Mouse (Mus musculus) neural tube, embryonic 15.5 days (tissue): ENCODE results near the gene Tspoap1. TPM values are rescaled to one million over a fixed set of nuclear protein-coding genes. Genes with fewer than 3 reads are reported as not detected.

ENCODE experiments used
- ATAC-seq: fragments of 200-750 bp; cut with Nextera tagmentation; 2 replicates; pipeline ENCODE4 v1.8.0; 2017; ENCODE audit warnings: mild to moderate bottlenecking, moderate TSS enrichment, moderate library complexity; ENCODE audit not compliant: low FRiP score
- H3K27ac ChIP-seq: fragments of 300-500 bp; sonication (generic); replicated peaks from 2 replicates; pipeline ENCODE4 v1.5.1; 2015; ENCODE audit warnings: mild to moderate bottlenecking, inconsistent platforms
- H3K27me3 ChIP-seq: fragments of 300-500 bp; sonication (generic); replicated peaks from 2 replicates; pipeline ENCODE4 v1.6.1; 2015; ENCODE audit warnings: inconsistent platforms
- H3K36me3 ChIP-seq: fragments of 300-500 bp; sonication (generic); 2 replicates; pipeline ENCODE4 v1.6.1; 2015; ENCODE audit warnings: inconsistent platforms
- H3K4me1 ChIP-seq: fragments of 300-500 bp; sonication (generic); 2 replicates; pipeline ENCODE4 v1.6.1; 2015; ENCODE audit warnings: inconsistent platforms
- H3K4me2 ChIP-seq: fragments of 300-500 bp; sonication (generic); 2 replicates; pipeline ENCODE4 v1.6.1; 2015; ENCODE audit warnings: inconsistent platforms, mild to moderate bottlenecking, moderate library complexity
- H3K4me3 ChIP-seq: fragments of 300-500 bp; sonication (generic); replicated peaks from 2 replicates; pipeline ENCODE4 v1.5.1; 2015; ENCODE audit warnings: mild to moderate bottlenecking, inconsistent platforms
- H3K9ac ChIP-seq: fragments of 300-500 bp; sonication (generic); replicated peaks from 2 replicates; pipeline ENCODE4 v1.6.1; 2015; ENCODE audit warnings: mild to moderate bottlenecking, inconsistent platforms
- H3K9me3 ChIP-seq: fragments of 300-500 bp; sonication (generic); replicated peaks from 2 replicates; pipeline ENCODE4 v1.6.1; 2016; ENCODE audit warnings: inconsistent platforms
- WGBS: fragments of 180-500 bp; shearing (Covaris S2); methylation state at CpG from one replicate; pipeline ENCODE4 v1.1.7; 2015; ENCODE audit warnings: mixed read lengths; 5-methylcytosine and 5-hydroxymethylcytosine counted together
- polyA plus RNA-seq: library from polyadenylated mRNA; unstranded; fragments of >200 nt; fragmentation: Nextera tagmentation; extraction: Ambion mirVana; gene quantifications from 2 replicates; pipeline ENCODE4 v1.2.1, GENCODE M21; 2015

Tspoap1 gene
- polyA plus RNA-seq, result 34.5 and 43.8 TPM in 2 replicates

DNA sequence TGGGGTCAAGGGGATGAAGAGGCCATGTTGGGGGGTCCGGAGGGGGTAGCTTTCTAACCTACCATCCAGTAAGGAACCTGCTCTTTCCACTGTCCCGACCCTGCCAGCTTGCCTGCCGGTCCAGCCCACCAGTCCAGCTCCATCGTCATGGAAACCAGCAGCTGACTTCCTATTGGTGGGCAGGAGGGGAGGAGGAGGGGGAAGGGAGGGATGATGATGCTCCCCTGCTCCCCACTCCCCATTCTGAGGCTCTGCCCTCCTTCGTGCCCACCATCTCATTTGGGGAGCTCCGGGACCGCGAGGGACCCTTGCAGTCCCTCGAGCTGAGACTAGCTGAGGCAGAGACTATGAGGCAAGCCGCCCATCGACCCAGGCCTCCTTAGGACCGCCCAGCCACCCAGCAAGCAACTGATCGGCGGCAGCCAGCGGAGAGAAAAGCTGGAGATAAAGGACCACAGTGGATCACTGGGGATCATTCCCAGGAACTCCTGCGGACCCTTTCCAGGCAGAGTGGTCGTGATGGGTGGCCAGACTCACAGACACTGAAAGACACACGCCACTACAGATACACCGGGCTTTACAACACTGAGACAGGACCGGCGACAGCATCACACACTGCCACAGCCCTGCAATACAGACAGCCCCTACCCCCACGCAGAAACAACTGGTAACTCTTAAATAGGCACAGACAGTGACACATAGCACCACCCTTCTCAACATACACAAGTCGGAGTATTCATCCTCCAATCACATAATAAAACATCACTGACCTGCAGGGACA is at the start of gene Tspoap1:
Gene Tspoap1, plus strand, starts transcription at position 241 of the 781 bp plus-strand sequence.
- peak within 1 kb of the TSS; percentile 96 for H3K4me2 ChIP-seq
- H3K4me1 ChIP-seq, result peaks cover 56% of the 10 kb centered on the region

DNA sequence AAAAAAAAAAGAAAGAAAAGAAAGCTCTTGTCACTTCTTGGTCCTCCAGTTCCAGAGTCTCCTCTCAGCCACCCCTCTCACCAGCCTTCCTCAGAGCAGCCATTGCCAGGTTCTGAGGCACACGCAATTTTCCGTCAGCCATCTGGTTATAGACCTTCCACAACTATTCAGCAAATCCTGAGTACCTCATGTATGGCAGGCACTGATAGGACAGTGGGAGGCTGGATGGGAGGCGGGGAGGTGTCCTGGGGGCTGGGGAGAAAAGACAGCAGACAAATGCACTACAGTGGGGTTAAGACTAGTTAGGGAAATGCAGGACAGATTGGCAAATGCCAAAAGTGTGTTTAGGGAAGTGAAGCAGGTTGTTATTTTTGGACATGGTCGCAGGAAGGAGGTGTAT is 48.2 kb upstream of the Tspoap1 start:
- Histone ChIP-seq H3K4me2 (no peak overlapping the region), H3K4me1 (peaks cover 12% of the 10 kb centered on the region), H3K9ac (no peak overlapping the region), H3K27me3 (peaks cover 12% of the 10 kb centered on the region; the same call in 1 of the 2 replicates), H3K9me3 (no peaks in the 10 kb centered on the region), H3K27ac (no peak overlapping the region), H3K4me3 (no peak overlapping the region), H3K36me3 (no peaks in the 10 kb centered on the region)
- ATAC-seq, result no peak
- WGBS, result 74% methylated on average over 4 of the region's 4 CpGs

More for the DNA sequence above, at the start of gene Tspoap1:
- ATAC-seq, result peak; percentile 87
- WGBS, result 3% methylated on average over 23 of the region's 23 CpGs
- Histone ChIP-seq H3K4me3 (peak within 1 kb of the TSS; percentile 71), H3K36me3 (no peaks in the 10 kb centered on the region), H3K9ac (peak within 1 kb of the TSS; percentile 80), H3K9me3 (no peaks in the 10 kb centered on the region), H3K27me3 (peaks cover 2% of the 10 kb centered on the region), H3K27ac (peak within 1 kb of the TSS; percentile 89)

DNA sequence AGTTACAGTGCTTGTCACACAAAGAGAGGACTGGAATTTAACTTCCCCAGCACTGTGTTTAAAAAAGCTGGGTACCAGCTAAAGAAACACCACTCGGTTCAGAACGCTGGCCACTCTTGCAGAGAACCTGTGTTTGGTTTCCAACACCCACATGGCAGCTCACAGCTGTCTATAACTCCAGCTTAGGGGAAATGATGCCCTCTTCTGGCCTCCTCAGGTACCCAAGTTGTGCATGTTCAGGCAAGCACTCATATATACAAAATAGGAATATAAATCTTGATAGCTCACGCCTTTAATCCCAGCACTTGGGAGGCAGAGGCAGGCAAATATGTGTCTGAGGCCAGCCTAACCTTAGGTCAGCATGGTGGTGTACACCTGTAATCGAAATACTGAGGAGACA is 44.3 kb upstream of the Tspoap1 start:
- WGBS, result 81% methylated on average over 4 of the region's 4 CpGs
- Histone ChIP-seq H3K36me3 (no peaks in the 10 kb centered on the region), H3K4me1 (no peaks in the 10 kb centered on the region), H3K4me2 (no peak overlapping the region), H3K27ac (no peak overlapping the region), H3K9ac (no peak overlapping the region), H3K9me3 (no peaks in the 10 kb centered on the region), H3K27me3 (peaks cover 4% of the 10 kb centered on the region; the same call in 1 of the 2 replicates), H3K4me3 (no peak overlapping the region)
- no peak for ATAC-seq

DNA sequence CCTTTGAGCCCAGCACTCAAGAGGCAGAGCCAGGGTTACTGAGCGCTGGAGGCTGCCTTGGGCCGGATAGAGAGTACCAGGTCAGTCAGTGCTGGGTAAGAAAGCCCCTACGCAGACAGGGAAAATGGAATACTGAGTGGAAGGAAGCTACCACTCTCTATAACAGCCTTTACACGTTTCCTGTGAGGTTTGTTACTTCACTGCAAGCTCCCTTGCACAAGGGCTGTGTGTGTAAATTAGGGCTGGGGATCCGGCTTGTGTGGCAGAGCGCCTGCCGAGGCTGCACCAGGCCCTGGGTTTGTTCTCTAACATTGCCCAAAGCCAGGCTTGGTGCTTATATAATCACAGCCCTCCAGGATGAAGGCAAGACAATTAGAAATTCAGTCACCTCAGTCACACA is 40.8 kb upstream of the Tspoap1 start:
- no peaks in the 10 kb centered on the region for H3K27me3 ChIP-seq
- WGBS, result 75% methylated on average over 7 of the region's 7 CpGs
- H3K4me2 ChIP-seq, result no peak overlapping the region
- H3K36me3 ChIP-seq, result no peaks in the 10 kb centered on the region
- H3K9ac ChIP-seq, result no peak overlapping the region
- no peak overlapping the region for H3K27ac ChIP-seq
- no peaks in the 10 kb centered on the region for H3K4me1 ChIP-seq
- H3K9me3 ChIP-seq, result no peaks in the 10 kb centered on the region
- ATAC-seq, result no peak
- H3K4me3 ChIP-seq, result no peak overlapping the region

- no peak for ATAC-seq
Measured at GRCm38 (mm10) chr11:87720324-87720723, 40.0 kb upstream of the Tspoap1 start.

DNA sequence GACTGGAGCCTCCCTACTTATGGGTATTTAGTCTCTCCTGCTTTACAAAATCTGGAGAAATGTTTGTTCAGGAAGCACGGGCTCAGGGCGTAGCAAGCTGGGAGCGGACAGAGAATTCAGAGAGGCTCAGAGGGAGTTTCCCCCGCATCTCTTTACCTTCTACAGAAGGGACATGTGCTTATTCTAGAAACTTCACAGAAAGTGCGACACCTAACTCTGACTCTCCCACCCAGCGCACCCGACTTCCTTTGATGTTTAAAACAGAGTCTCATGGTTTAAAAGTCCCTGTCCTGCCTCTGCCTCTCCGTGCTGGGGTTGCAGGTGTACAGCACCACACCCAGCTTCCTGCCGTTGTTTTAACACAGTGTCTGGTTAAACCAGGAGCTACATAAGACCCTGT is 39.5 kb upstream of the Tspoap1 start:
- H3K27ac ChIP-seq, result no peak overlapping the region
- H3K4me2 ChIP-seq, result no peak overlapping the region
- H3K27me3 ChIP-seq, result no peaks in the 10 kb centered on the region
- no peak overlapping the region for H3K9ac ChIP-seq
- no peaks in the 10 kb centered on the region for H3K36me3 ChIP-seq
- ATAC-seq, result no peak
- H3K4me3 ChIP-seq, result no peak overlapping the region
- H3K9me3 ChIP-seq, result no peaks in the 10 kb centered on the region
- WGBS, result 79% methylated on average over 9 of the region's 9 CpGs
- H3K4me1 ChIP-seq, result 0 out of 2 replicates have a peak, but pooled peaks cover under 1% of the 10 kb centered on the region

More at GRCm38 (mm10) chr11:87720324-87720723, 40.0 kb upstream of the Tspoap1 start:
- WGBS, result 61% methylated on average over 9 of the region's 9 CpGs
- Histone ChIP-seq H3K4me3 (no peak overlapping the region), H3K27ac (no peak overlapping the region), H3K9ac (no peak overlapping the region), H3K9me3 (no peaks in the 10 kb centered on the region), H3K4me2 (no peak overlapping the region), H3K36me3 (no peaks in the 10 kb centered on the region), H3K27me3 (no peaks in the 10 kb centered on the region), H3K4me1 (no peaks in the 10 kb centered on the region)

DNA sequence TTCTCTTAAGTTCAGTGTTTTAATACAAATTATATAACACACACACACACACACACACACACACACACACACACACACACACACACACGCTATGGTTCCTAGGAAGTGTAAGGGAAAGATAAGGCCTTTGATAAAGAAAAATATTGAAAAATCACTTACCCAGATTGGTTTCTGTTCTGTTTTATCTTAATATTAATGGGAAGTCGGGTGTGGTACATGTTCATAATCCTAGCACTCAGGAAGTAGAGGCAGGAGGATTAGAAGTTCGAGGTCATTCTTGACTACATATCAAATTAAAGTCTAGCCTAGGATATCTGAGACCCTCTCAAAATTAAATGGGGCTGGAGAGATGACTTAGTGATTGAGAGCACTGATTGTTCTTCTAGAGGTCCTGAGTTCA is 38.2 kb upstream of the Tspoap1 start:
- H3K4me3 ChIP-seq, result no peak overlapping the region
- H3K27me3 ChIP-seq, result no peaks in the 10 kb centered on the region
- 86% methylated on average over 3 of the region's 3 CpGs for WGBS
- H3K9me3 ChIP-seq, result no peaks in the 10 kb centered on the region
- H3K9ac ChIP-seq, result no peak overlapping the region
- H3K4me2 ChIP-seq, result no peak overlapping the region
- 0 out of 2 replicates have a peak, but pooled peaks cover 7% of the 10 kb centered on the region for H3K4me1 ChIP-seq
- no peak overlapping the region for H3K27ac ChIP-seq
- H3K36me3 ChIP-seq, result no peaks in the 10 kb centered on the region
- no peak for ATAC-seq

- Histone ChIP-seq H3K9me3 (no peaks in the 10 kb centered on the region), H3K4me1 (0 out of 2 replicates have a peak, but pooled peaks cover 7% of the 10 kb centered on the region), H3K27me3 (no peaks in the 10 kb centered on the region), H3K9ac (no peak overlapping the region), H3K4me2 (no peak overlapping the region), H3K36me3 (no peaks in the 10 kb centered on the region), H3K27ac (no peak overlapping the region), H3K4me3 (no peak overlapping the region)
- no peak for ATAC-seq
- WGBS, result 84% methylated on average over 4 of the region's 4 CpGs
Measured at GRCm38 (mm10) chr11:87722891-87723290, 37.5 kb upstream of the Tspoap1 start.

DNA sequence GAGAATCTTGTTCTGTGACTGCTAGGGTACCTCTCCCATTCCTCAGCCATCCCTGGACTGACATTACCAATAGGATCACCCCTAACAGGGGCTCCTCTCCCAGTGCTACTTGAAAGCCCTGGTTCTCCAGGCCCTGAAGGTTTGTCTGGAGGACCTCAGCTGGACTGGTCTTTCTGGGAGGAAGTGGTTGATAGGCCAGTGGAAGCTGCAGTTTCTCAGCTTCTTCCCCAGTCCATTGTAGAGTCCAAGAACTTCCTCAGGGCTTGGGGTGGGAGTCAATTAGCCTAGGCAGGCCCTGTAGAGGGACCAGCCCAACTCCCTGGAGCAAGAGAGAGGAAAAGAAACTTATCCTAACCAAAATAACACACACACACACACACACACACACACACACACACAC is 34.8 kb upstream of the Tspoap1 start:
- Histone ChIP-seq H3K4me3 (no peak overlapping the region), H3K27me3 (no peaks in the 10 kb centered on the region), H3K4me1 (0 out of 2 replicates have a peak, but pooled peaks cover 7% of the 10 kb centered on the region), H3K4me2 (no peak overlapping the region), H3K36me3 (no peaks in the 10 kb centered on the region), H3K27ac (no peak overlapping the region), H3K9me3 (no peaks in the 10 kb centered on the region), H3K9ac (no peak overlapping the region)
- ATAC-seq, result no peak

DNA sequence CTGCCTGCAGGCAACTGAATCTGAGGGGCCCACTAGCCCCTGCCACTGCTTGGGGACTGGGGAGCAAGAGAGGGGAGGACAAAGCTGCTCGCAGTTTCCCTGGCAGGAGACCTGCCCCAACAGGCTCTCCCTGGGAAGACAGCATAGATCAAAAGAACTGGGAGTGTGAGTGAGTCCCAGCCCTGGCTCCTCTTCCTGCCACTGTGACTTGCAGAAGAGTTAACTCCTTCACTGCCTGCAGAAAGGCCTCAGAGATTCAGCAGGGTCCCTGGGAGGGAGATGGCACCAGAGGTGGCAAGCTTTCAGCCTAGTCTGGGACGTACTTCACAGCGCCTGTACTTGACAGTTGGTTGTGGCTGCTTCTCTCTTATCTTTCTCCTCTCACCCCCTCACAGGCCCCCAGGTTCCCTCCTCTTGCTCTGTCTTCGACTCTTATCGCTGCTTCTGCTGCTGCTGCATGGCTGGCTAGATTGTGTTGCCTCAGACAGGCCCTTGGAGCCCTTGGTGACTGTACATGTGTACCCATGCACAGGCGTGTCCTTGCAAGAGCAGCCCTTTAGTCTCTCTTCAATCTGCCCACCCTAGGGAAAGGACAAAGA is 34.3 kb upstream of the Tspoap1 start:
- H3K27me3 ChIP-seq, result no peaks in the 10 kb centered on the region
- no peak for ATAC-seq
- H3K4me3 ChIP-seq, result no peak overlapping the region
- 26% methylated on average over 6 of the region's 6 CpGs for WGBS
- no peak overlapping the region for H3K4me2 ChIP-seq
- 0 out of 2 replicates have a peak, but pooled peaks cover 7% of the 10 kb centered on the region for H3K4me1 ChIP-seq
- no peak overlapping the region; the same call in 1 of the 2 replicates for H3K27ac ChIP-seq
- no peaks in the 10 kb centered on the region for H3K36me3 ChIP-seq
- H3K9ac ChIP-seq, result no peak overlapping the region
- H3K9me3 ChIP-seq, result no peaks in the 10 kb centered on the region

- no peak overlapping the region for H3K27ac ChIP-seq
- H3K9me3 ChIP-seq, result no peaks in the 10 kb centered on the region
- H3K9ac ChIP-seq, result no peak overlapping the region
- no peaks in the 10 kb centered on the region for H3K36me3 ChIP-seq
- no peak overlapping the region for H3K4me2 ChIP-seq
- H3K27me3 ChIP-seq, result no peaks in the 10 kb centered on the region
- WGBS, result 72% methylated on average over 11 of the region's 11 CpGs
- no peak overlapping the region for H3K4me3 ChIP-seq
- 0 out of 2 replicates have a peak, but pooled peaks cover 7% of the 10 kb centered on the region for H3K4me1 ChIP-seq
- ATAC-seq, result no peak
Measured at GRCm38 (mm10) chr11:87727021-87727420, 33.3 kb upstream of the Tspoap1 start.

- no peak for ATAC-seq
- Histone ChIP-seq H3K4me3 (no peak overlapping the region), H3K27ac (no peak overlapping the region), H3K4me2 (no peak overlapping the region), H3K36me3 (no peaks in the 10 kb centered on the region), H3K4me1 (0 out of 2 replicates have a peak, but pooled peaks cover 7% of the 10 kb centered on the region), H3K9me3 (no peaks in the 10 kb centered on the region), H3K27me3 (no peaks in the 10 kb centered on the region), H3K9ac (no peak overlapping the region)
- 79% methylated on average over 4 of the region's 4 CpGs for WGBS
Measured at GRCm38 (mm10) chr11:87727471-87727870, 32.9 kb upstream of the Tspoap1 start.
